Mouse (Mus musculus) MEL (cell line): Measurements from ENCODE around the gene Gm20388. TPM values are rescaled to one million over a fixed set of nuclear protein-coding genes. Genes with fewer than 3 reads are reported as not detected.
A peak's percentile ranks its signal among the peaks of the same experiment; 100 is the strongest.
"Not testable (repeated sequence)": the region's sequence is repeated elsewhere in the genome, so short reads cannot be mapped to it uniquely, and the experiment has no call there.

Source experiments
- DNase-seq: peaks from one replicate; pipeline ENCODE4 v3.0.0; 2011; ENCODE audit warnings: low read depth, low spot score
- H3K27ac ChIP-seq: 2 replicates; pipeline ENCODE4 v1.5.1; 2012; ENCODE audit warnings: low read depth, mild to moderate bottlenecking, control low read depth, low read length, moderate library complexity; ENCODE audit not compliant: control insufficient read depth
- H3K27me3 ChIP-seq, 2 experiments: fragments of 150-350 bp in 1 of 2; sonication (generic) in 1 of 2; 2 replicates each; pipeline ENCODE4 v1.6.1; 2012; ENCODE audit warnings: low read length in 2 of 2, mild to moderate bottlenecking in 2 of 2, improper control_type of control experiment in 1 of 2, moderate library complexity in 1 of 2; ENCODE audit not compliant: insufficient read depth in 2 of 2, control insufficient read depth in 1 of 2
- H3K36me3 ChIP-seq, 2 experiments: 2 replicates each; pipeline ENCODE4 v1.6.1; 2012 to 2014; ENCODE audit warnings: low read length in 2 of 2, improper control_type of control experiment in 1 of 2, inconsistent platforms in 1 of 2, mild to moderate bottlenecking in 1 of 2; ENCODE audit not compliant: insufficient read depth in 2 of 2, control insufficient read depth in 1 of 2
- H3K4me1 ChIP-seq, 2 experiments: fragments of 150-350 bp in 1 of 2; sonication (generic) in 1 of 2; 2 replicates each; pipeline ENCODE4 v1.6.1; 2012; ENCODE audit warnings: low read length in 2 of 2, improper control_type of control experiment in 1 of 2, mild to moderate bottlenecking in 1 of 2; ENCODE audit not compliant: insufficient read depth in 2 of 2, control insufficient read depth in 1 of 2
- H3K4me3 ChIP-seq, 2 experiments: fragments of 150-350 bp in 1 of 2; sonication (generic) in 1 of 2; 2 replicates each; pipeline ENCODE4 v1.5.1; 2012; ENCODE audit warnings: low read depth in 2 of 2, low read length in 2 of 2, mild to moderate bottlenecking in 2 of 2, moderate library complexity in 2 of 2, control low read depth in 1 of 2, improper control_type of control experiment in 1 of 2; ENCODE audit not compliant: control insufficient read depth in 1 of 2, insufficient read depth in 1 of 2
- H3K79me2 ChIP-seq: 2 replicates; pipeline ENCODE4 v1.6.1; 2012; ENCODE audit warnings: mild to moderate bottlenecking, low read length, moderate library complexity; ENCODE audit not compliant: control insufficient read depth, poor library complexity, insufficient read depth
- H3K9ac ChIP-seq: 2 replicates; pipeline ENCODE4 v1.6.1; 2012; ENCODE audit warnings: low read depth, mild to moderate bottlenecking, control low read depth, low read length, moderate library complexity; ENCODE audit not compliant: control insufficient read depth, poor library complexity, severe bottlenecking
- H3K9me3 ChIP-seq: fragments of 150-350 bp; sonication (generic); replicated peaks from 2 replicates; pipeline ENCODE4 v1.6.1; 2012; ENCODE audit warnings: mild to moderate bottlenecking, low read length, improper control_type of control experiment, moderate library complexity; ENCODE audit not compliant: insufficient read depth
- BHLHE40 ChIP-seq: IDR thresholded peaks from 2 replicates; pipeline ENCODE4 v1.6.1; 2012; ENCODE audit warnings: low read depth, mild to moderate bottlenecking, inconsistent platforms, low read length, improper control_type of control experiment, borderline replicate concordance
- CTCF ChIP-seq, 3 experiments: IDR thresholded peaks in 2 of 3; conservative IDR thresholded peaks in 1 of 3; 2 replicates each; pipeline ENCODE4 v1.5.1; 2011 to 2012; ENCODE audit warnings: low read length in 3 of 3, low read depth in 2 of 3, mild to moderate bottlenecking in 2 of 3, improper control_type of control experiment in 1 of 3, inconsistent platforms in 1 of 3, mixed read lengths in 1 of 3, moderate library complexity in 1 of 3; ENCODE audit not compliant: control insufficient read depth in 1 of 3, insufficient read depth in 1 of 3, poor library complexity in 1 of 3, severe bottlenecking in 1 of 3
- EP300 ChIP-seq, 2 experiments: IDR thresholded peaks; 2 replicates each; pipeline ENCODE4 v1.6.1; 2011; ENCODE audit warnings: improper control_type of control experiment in 2 of 2, low read length in 2 of 2, low read depth in 1 of 2, mild to moderate bottlenecking in 1 of 2
- GABPA ChIP-seq: IDR thresholded peaks from 2 replicates; pipeline ENCODE4 v1.6.1; 2012; ENCODE audit warnings: low read depth, mild to moderate bottlenecking, inconsistent platforms, low read length, improper control_type of control experiment, moderate library complexity
- KAT2A ChIP-seq: conservative IDR thresholded peaks from 2 replicates; pipeline ENCODE4 v1.6.1; 2012; ENCODE audit warnings: low read depth, low read length, improper control_type of control experiment, inconsistent platforms
- MXI1 ChIP-seq: IDR thresholded peaks from 2 replicates; pipeline ENCODE4 v1.6.1; 2011; ENCODE audit warnings: mild to moderate bottlenecking, low read depth, low read length, improper control_type of control experiment
- MYB ChIP-seq: IDR thresholded peaks from 2 replicates; pipeline ENCODE4 v1.6.1; 2011; ENCODE audit warnings: mild to moderate bottlenecking, low read depth, low read length, improper control_type of control experiment
- MYC ChIP-seq: IDR thresholded peaks from 2 replicates; pipeline ENCODE4 v1.6.1; 2011; ENCODE audit warnings: low read depth, mild to moderate bottlenecking, low read length, improper control_type of control experiment, moderate library complexity
- POLR2A ChIP-seq, 2 experiments: IDR thresholded peaks; 2 replicates each; pipeline ENCODE4 v1.6.1; 2011 to 2012; ENCODE audit warnings: low read length in 2 of 2, mild to moderate bottlenecking in 2 of 2, control low read depth in 1 of 2, improper control_type of control experiment in 1 of 2, low read depth in 1 of 2, moderate library complexity in 1 of 2; ENCODE audit not compliant: control insufficient read depth in 1 of 2, insufficient read depth in 1 of 2, poor library complexity in 1 of 2
- RAD21 ChIP-seq: IDR thresholded peaks from 2 replicates; pipeline ENCODE4 v1.6.1; 2011; ENCODE audit warnings: mild to moderate bottlenecking, low read depth, low read length, improper control_type of control experiment
- RCOR1 ChIP-seq: IDR thresholded peaks from 2 replicates; pipeline ENCODE4 v1.6.1; 2012; ENCODE audit warnings: low read depth, mild to moderate bottlenecking, inconsistent platforms, low read length, improper control_type of control experiment
- SIN3A ChIP-seq: IDR thresholded peaks from 2 replicates; pipeline ENCODE4 v1.6.1; 2012; ENCODE audit warnings: low read length, improper control_type of control experiment, inconsistent platforms
- TAL1 ChIP-seq: IDR thresholded peaks from 2 replicates; pipeline ENCODE4 v1.6.1; 2012; ENCODE audit warnings: mild to moderate bottlenecking, inconsistent platforms, low read length, moderate library complexity, mixed read lengths
- UBTF ChIP-seq: IDR thresholded peaks from 2 replicates; pipeline ENCODE4 v1.6.1; 2012; ENCODE audit warnings: low read depth, mild to moderate bottlenecking, inconsistent platforms, low read length, improper control_type of control experiment, moderate library complexity, borderline replicate concordance; ENCODE audit not compliant: insufficient read depth
- USF2 ChIP-seq, 2 experiments: IDR thresholded peaks; 2 replicates each; pipeline ENCODE4 v1.6.1; 2011 to 2012; ENCODE audit warnings: improper control_type of control experiment in 2 of 2, low read length in 2 of 2, borderline replicate concordance in 1 of 2, inconsistent platforms in 1 of 2, low read depth in 1 of 2, mild to moderate bottlenecking in 1 of 2; ENCODE audit not compliant: insufficient read depth in 1 of 2
- ZC3H11A ChIP-seq: IDR thresholded peaks from 2 replicates; pipeline ENCODE4 v1.6.1; 2012; ENCODE audit warnings: low read depth, mild to moderate bottlenecking, inconsistent platforms, low read length, improper control_type of control experiment
- polyA plus RNA-seq, 2 experiments: library from polyadenylated mRNA; stranded (reverse) in 1 of 2; unstranded in 1 of 2; fragments of >175 nt in 1 of 2; fragments of >200 nt in 1 of 2; gene quantifications; 2 replicates each; pipeline versions ENCODE4 v1.2.1 to v1.2.4; 2012; ENCODE audit warnings: low replicate concordance in 2 of 2, low read depth in 1 of 2; ENCODE audit not compliant: insufficient read length in 2 of 2, insufficient read depth in 1 of 2, missing spikeins in 1 of 2
- total RNA-seq: library from RNA; depleted of rRNA; stranded (reverse); fragments of 300-350 nt; gene quantifications from 2 replicates; pipeline ENCODE4 v1.2.3, GENCODE M21; 2012

The Gm20388 gene
- total and polyA plus RNA-seq, 3 experiments: 11.1 to 17.8 TPM; not detected in 1

- TF ChIP-seq KAT2A (no peak), TAL1 (no peak), UBTF (no peak), CTCF (IDR thresholded peaks at IDR 0.05 in 2 of 3, conservative IDR thresholded peaks at IDR 0.05 in 1 of 3; ENCODE audit: control insufficient read depth in 1 of 3, insufficient read depth in 1 of 3, low read depth in 2 of 3, low read length in 3 of 3, poor library complexity in 1 of 3, severe bottlenecking in 1 of 3) (no peak), BHLHE40 (no peak), RCOR1 (no peak), EP300 (IDR thresholded peaks at IDR 0.05; ENCODE audit: low read depth in 1 of 2, low read length in 2 of 2) (no peak), POLR2A (IDR thresholded peaks at IDR 0.05; ENCODE audit: control insufficient read depth in 1 of 2, insufficient read depth in 1 of 2, low read depth in 1 of 2, low read length in 2 of 2, poor library complexity in 1 of 2) (no peak), MYB (no peak), SIN3A (no peak), MXI1 (no peak), ZC3H11A (no peak), USF2 (IDR thresholded peaks at IDR 0.05; ENCODE audit: borderline replicate concordance in 1 of 2, insufficient read depth in 1 of 2, low read depth in 1 of 2, low read length in 2 of 2) (no peak), RAD21 (no peak), MYC (no peak)
- no peaks in the 10 kb centered on the region for H3K27me3 ChIP-seq
- peaks cover 0 to 12% of the 10 kb centered on the region in 2 experiments; a peak in 2 of 4 replicates for H3K36me3 ChIP-seq
- peaks cover 4 to 17% of the 10 kb centered on the region in 2 experiments; a peak in 3 of 4 replicates for H3K4me1 ChIP-seq
- H3K27ac ChIP-seq: no peak overlapping the region
- H3K9ac ChIP-seq: no peak overlapping the region
- DNase-seq: no peak
- H3K79me2 ChIP-seq: peaks cover 35% of the 10 kb centered on the region
- H3K9me3 ChIP-seq: no peaks in the 10 kb centered on the region
- H3K4me3 ChIP-seq: no peak overlapping the region
Observed at GRCm38 (mm10) chr8:122571750-122572267, 2661.2 kb downstream of the Gm20388 start.

GRCm38 (mm10) chr8:122572751-122573150 lies 2662.1 kb downstream of the Gm20388 start:
- Histone ChIP-seq H3K9ac (no peak overlapping the region), H3K9me3 (no peaks in the 10 kb centered on the region), H3K4me1 (peaks cover 4 to 17% of the 10 kb centered on the region in 2 experiments; a peak in 3 of 4 replicates), H3K79me2 (peaks cover 35% of the 10 kb centered on the region), H3K4me3 (no peak overlapping the region), H3K36me3 (peaks cover 0 to 12% of the 10 kb centered on the region in 2 experiments; a peak in 2 of 4 replicates), H3K27ac (no peak overlapping the region), H3K27me3 (no peaks in the 10 kb centered on the region)
- no peak for DNase-seq
- 0 out of 4 replicates have a peak, but pooled peaks of 1 of the 2 experiments have one; percentile 16 for TF ChIP-seq POLR2A (IDR thresholded peaks at IDR 0.05; ENCODE audit: control insufficient read depth in 1 of 2, insufficient read depth in 1 of 2, low read depth in 1 of 2, low read length in 2 of 2, poor library complexity in 1 of 2)
- TF ChIP-seq GABPA: no peak

- H3K27me3 ChIP-seq, H3K9me3 ChIP-seq, H3K4me3 ChIP-seq, DNase-seq, H3K27ac ChIP-seq, H3K9ac ChIP-seq: not testable (repeated sequence)
- Histone ChIP-seq H3K4me1 (peaks cover 4 to 17% of the 10 kb centered on the region in 2 experiments; a peak in 3 of 4 replicates), H3K36me3 (peaks cover 0 to 12% of the 10 kb centered on the region in 2 experiments; a peak in 2 of 4 replicates), H3K79me2 (peaks cover 32% of the 10 kb centered on the region)
Observed at GRCm38 (mm10) chr8:122573176-122573575, 2662.5 kb downstream of the Gm20388 start.
